Mouse (Mus musculus): ENCODE results near the gene Ern1.

GRCm38 (mm10) chr11:106439355-106439754 is 48.3 kb downstream of the Ern1 start:
- TF ChIP-seq HCFC1 (IDR thresholded peaks at IDR 0.05; ENCODE audit: borderline replicate concordance, insufficient read depth, low read length) (no peak), ZNF384 (IDR thresholded peaks at IDR 0.05; ENCODE audit: low read depth, low read length) (no peak)
